Mouse (Mus musculus) ES-E14 (cell line): ENCODE measurements around the gene Atp8a1.

Source experiments
- CHD2 ChIP-seq: IDR thresholded peaks from 2 replicates; pipeline ENCODE4 v1.6.1; 2014; ENCODE audit warnings: mild to moderate bottlenecking, low read depth, low read length, inconsistent platforms
- MAFK ChIP-seq: IDR thresholded peaks from 2 replicates; pipeline ENCODE4 v1.6.1; 2014; ENCODE audit warnings: mild to moderate bottlenecking, low read depth, low read length, inconsistent platforms; ENCODE audit not compliant: insufficient read depth
- ZC3H11A ChIP-seq: IDR thresholded peaks from 2 replicates; pipeline ENCODE4 v1.6.1; 2012; ENCODE audit warnings: low read depth, mild to moderate bottlenecking, inconsistent platforms, low read length, borderline replicate concordance
- ZNF384 ChIP-seq: IDR thresholded peaks from 2 replicates; pipeline ENCODE4 v1.6.1; 2012; ENCODE audit warnings: low read depth, low read length, inconsistent platforms

- no peak for TF ChIP-seq ZNF384
- TF ChIP-seq ZC3H11A = no peak
- TF ChIP-seq MAFK = no peak
- TF ChIP-seq CHD2 = no peak
Observed at GRCm38 (mm10) chr5:67595629-67596028, 251.6 kb downstream of the Atp8a1 start.
